Mouse (Mus musculus): Measurements from ENCODE around the gene Rab22a.

Rab22a gene

GRCm38 (mm10) chr2:173722251-173722857, 62.8 kb downstream of the Rab22a start:
- DNase-seq (ENCODE audit: low spot score), result no peak

GRCm38 (mm10) chr2:173724382-173724781, 64.8 kb downstream of the Rab22a start:
- no peak for DNase-seq (ENCODE audit: low spot score)

GRCm38 (mm10) chr2:173724940-173725807, 65.6 kb downstream of the Rab22a start:
- DNase-seq (ENCODE audit: low spot score), result no peak

GRCm38 (mm10) chr2:173725819-173726218, 66.3 kb downstream of the Rab22a start:
- DNase-seq (ENCODE audit: low spot score), result no peak

- peak; percentile 23 for DNase-seq (ENCODE audit: low spot score)
Observed at GRCm38 (mm10) chr2:173730444-173730966, 70.9 kb downstream of the Rab22a start.

GRCm38 (mm10) chr2:173734426-173734825, 74.9 kb downstream of the Rab22a start:
- no peak for DNase-seq (ENCODE audit: low spot score)

GRCm38 (mm10) chr2:173737222-173737989, 77.8 kb downstream of the Rab22a start, which contains the start of gene Vapb:
Vapb (plus strand) TSS chr2:173737511.
- DNase-seq (ENCODE audit: low spot score), result peak; percentile 100

- no peak for DNase-seq (ENCODE audit: low spot score)
Observed at GRCm38 (mm10) chr2:173738232-173738631, 78.7 kb downstream of the Rab22a start.

- no peak for DNase-seq (ENCODE audit: low spot score)
Observed at GRCm38 (mm10) chr2:173739107-173739506, 79.5 kb downstream of the Rab22a start.

- no peak for DNase-seq (ENCODE audit: low spot score)
Observed at GRCm38 (mm10) chr2:173742090-173742489, 82.5 kb downstream of the Rab22a start.

- no peak for DNase-seq (ENCODE audit: low spot score)
Observed at GRCm38 (mm10) chr2:173742744-173743143, 83.2 kb downstream of the Rab22a start.

- peak; percentile 38 for DNase-seq (ENCODE audit: low spot score)
Observed at GRCm38 (mm10) chr2:173744070-173744815, 84.7 kb downstream of the Rab22a start.

GRCm38 (mm10) chr2:173748961-173749659, 89.5 kb downstream of the Rab22a start:
- DNase-seq (ENCODE audit: low spot score), result no peak

- no peak for DNase-seq (ENCODE audit: low spot score)
Observed at GRCm38 (mm10) chr2:173755433-173756144, 96.0 kb downstream of the Rab22a start.

Measured in urinary bladder, postnatal 14 days (tissue).